Mouse (Mus musculus): Measurements from ENCODE around the gene P2ry4.

P2ry4 gene

DNA sequence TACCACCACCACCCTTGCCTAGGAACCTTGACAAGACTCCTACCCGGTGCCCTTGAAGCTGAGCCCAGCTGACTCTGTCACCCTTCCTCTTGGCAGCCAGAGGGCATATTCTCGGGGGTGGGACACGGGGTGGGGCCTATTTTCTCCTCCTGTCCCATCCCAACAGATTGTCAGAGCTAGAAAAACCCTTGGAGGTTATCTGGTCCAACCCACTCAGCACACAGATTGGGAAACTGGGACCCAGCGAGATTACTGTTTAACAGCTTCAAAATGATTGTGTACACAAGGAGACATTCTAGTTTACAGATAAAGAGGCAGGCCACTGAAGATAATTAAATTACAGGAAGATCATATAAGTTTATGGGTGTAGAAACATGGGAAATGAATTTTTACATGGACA, at the start of gene P2ry4:
TSS of gene P2ry4 (minus strand) at position 79 of the 400 bp plus-strand sequence.
- DNase-seq (ENCODE audit: low read depth): no peak

DNA sequence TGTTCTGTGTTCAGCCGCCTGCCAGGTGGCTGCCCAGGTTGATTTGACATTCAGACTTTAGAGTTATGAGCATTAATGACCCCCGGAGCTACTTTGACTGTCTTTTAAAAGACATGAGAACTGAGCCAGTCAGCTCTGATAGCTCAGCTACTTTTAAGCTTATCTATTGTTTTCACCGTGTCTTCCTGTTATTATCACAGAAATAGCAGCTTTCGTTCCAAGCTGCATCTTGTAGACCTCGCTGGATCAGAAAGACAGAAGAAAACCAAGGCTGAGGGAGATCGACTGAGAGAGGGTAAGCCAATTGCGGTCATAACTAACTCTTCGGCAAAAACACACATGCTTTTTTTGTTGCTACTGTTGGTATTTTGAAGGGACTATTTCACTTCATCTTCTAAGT, 43.8 kb upstream of the P2ry4 start:
- DNase-seq (ENCODE audit: low read depth): no peak

GRCm38 (mm10) chrX:100629076-100629475, 34.4 kb upstream of the P2ry4 start:
- DNase-seq (ENCODE audit: low read depth): no peak

GRCm38 (mm10) chrX:100625802-100626793, 31.4 kb upstream of the P2ry4 start, which contains the start of gene Pdzd11:
Gene Pdzd11, minus strand, starts transcription at chrX:100626568.
- peak; percentile 82 for DNase-seq (ENCODE audit: low read depth)

DNA sequence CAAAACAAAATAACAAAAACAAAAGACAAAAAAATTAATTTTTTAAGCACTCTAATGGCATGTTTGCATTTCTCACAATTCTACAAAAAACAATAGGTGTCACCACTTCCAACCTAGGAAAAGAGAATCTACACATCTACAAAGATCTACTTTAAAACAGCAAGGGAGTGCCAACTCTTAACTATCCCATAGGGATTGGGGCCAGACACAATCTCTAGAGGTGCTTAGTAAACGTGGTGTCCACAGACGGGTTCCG, 30.8 kb upstream of the P2ry4 start, which contains the start of gene Kif4:
TSS of gene Kif4 (plus strand) at position 192 of the 256 bp plus-strand sequence.
- no peak for DNase-seq (ENCODE audit: low read depth)

GRCm38 (mm10) chrX:100625146-100625545, 30.5 kb upstream of the P2ry4 start:
- no peak for DNase-seq (ENCODE audit: low read depth)

- no peak for DNase-seq (ENCODE audit: low read depth)
Observed at GRCm38 (mm10) chrX:100624242-100624641, 29.6 kb upstream of the P2ry4 start.

DNA sequence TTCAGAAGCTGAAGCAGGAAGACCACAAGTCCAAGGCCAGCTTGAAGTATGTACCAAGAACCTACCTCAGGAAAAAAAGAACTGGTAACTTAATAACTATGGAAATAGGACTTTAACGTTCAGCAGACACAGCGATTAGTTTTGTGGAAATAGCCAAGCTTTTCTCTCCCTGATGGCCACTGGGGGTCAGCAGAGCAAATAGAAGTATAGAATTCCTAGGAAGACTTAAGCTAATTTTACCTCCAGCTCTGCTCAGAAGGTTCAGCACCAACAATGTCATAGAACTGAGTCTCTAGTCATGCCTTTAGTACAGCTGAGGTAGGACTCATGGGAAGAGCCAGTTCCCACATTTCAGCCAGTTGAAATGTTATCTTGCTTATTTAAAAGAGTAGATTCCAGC, 26.7 kb upstream of the P2ry4 start:
- no peak for DNase-seq (ENCODE audit: low read depth)

DNA sequence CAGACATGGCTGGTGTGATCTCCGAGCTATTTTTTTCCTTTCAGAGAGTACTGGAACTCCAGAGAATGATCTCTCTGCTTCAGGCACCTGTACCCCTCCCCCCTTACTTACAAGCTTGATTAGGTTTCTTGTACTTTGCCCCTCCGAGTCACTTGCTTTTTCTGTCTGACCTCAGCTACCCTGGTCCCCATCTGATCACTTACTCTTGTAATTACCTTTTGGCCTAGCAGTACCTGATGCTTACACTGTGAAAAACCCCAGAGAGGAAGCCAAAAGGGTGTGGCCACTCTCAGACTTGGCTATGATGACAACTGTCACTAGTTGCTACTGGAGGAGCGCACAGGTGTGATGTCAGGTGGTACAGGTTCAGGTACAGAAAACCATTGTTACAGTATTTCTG, 23.8 kb upstream of the P2ry4 start:
- no peak for DNase-seq (ENCODE audit: low read depth)

GRCm38 (mm10) chrX:100605314-100605713, 10.6 kb upstream of the P2ry4 start, which contains the start of gene Arr3:
Gene Arr3, plus strand, starts transcription at chrX:100605497.
- no peak for DNase-seq (ENCODE audit: low read depth)

GRCm38 (mm10) chrX:100599755-100600154, 5.1 kb upstream of the P2ry4 start:
- DNase-seq (ENCODE audit: low read depth): no peak

GRCm38 (mm10) chrX:100597439-100597838, 2.8 kb upstream of the P2ry4 start:
- DNase-seq (ENCODE audit: low read depth): no peak

DNA sequence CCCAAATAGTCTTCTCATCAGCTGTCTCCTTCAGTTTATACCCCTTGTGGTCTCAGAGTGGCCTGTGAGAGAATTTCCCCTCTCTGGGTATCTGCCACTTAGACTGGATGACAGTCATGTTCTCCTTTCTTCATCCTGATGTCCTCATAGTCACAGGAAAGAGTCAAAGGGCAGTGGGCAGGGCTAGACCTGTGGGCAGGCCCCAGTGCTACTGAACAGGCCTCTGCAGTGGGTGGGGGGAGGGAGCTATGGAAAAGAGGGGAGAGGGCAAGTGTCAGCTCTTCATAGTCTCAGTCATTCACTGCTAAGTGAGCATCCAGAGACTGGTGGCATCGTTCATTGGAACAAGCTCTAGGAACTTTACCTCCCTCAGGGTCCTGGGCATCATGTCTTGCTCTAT, 22.7 kb downstream of the P2ry4 start, which contains the start of gene Awat1:
TSS of gene Awat1 (plus strand) at position 301 of the 400 bp plus-strand sequence.
- DNase-seq (ENCODE audit: low read depth): no peak

DNA sequence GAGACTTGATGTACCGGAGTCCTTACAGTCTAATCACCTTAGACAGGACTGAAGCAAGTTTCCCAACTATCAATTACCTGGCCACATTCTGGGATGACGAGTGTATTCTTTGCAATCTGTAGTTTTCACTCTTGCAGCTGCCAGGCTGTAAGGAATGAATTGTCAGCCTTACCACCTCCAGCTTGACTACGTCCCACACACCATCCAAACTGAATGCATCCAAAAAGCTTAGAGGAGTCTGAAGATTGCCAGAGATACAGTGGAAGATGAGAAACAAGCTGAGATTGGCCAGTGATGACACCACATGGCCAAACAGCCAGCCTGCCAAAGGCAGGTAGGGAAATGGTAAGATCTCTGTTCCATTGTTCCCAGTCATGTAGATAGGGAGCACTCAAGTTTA, 29.0 kb downstream of the P2ry4 start:
- DNase-seq (ENCODE audit: low read depth): no peak

DNA sequence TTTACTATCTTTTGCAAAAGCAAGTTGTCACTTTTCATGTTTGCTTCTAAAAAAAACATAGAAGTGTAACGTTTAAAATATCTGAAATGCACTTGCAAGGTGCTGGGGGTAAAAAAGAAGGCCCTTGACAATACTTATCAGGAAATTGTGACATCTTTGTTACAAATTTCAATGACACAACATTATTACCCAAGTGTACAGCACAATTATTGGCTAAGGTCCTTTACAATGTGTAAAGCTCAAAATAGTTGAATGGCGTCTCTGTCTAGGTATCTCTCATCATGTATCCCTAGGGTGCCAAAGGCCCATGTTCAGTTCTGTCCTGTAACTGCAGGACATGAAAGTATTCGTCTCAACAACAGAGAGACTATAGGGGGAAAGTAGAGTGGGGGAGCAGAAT, 38.6 kb downstream of the P2ry4 start:
- DNase-seq (ENCODE audit: low read depth): no peak

Measured in c-Kit-positive CD71-positive TER-119-negative erythroid progenitor cells, embryonic 14.5 days (primary cell).